Mouse (Mus musculus) monocyte, adult 5-6 weeks (primary cell): ENCODE results near the gene Zbtb20. TPM values are rescaled to one million over a fixed set of nuclear protein-coding genes. Genes with fewer than 3 reads are reported as not detected.

Experiments used
- ATAC-seq: fragments of 153-309, 156-312 bp; replicated peaks from 2 replicates; pipeline ENCODE4 v1.8.0; 2017; ENCODE audit warnings: mild to moderate bottlenecking; ENCODE audit not compliant: low TSS enrichment, insufficient number of reproducible peaks, severe bottlenecking, poor library complexity, low FRiP score
- total RNA-seq: library from RNA; stranded (forward); fragments of 200-1000, 200-491, 200-594 nt; gene quantifications from 3 replicates; pipeline ENCODE4 v1.2.3, GENCODE M21; 2017

Zbtb20 gene
- total RNA-seq, 1 experiment from 2014 or later: 9.1 TPM

GRCm38 (mm10) chr16:43332734-43333133 is 457.1 kb downstream of the Zbtb20 start:
- no peak for ATAC-seq

- ATAC-seq: no peak
Observed at GRCm38 (mm10) chr16:43333265-43333664, 457.6 kb downstream of the Zbtb20 start.

GRCm38 (mm10) chr16:43334411-43335150 is 458.9 kb downstream of the Zbtb20 start:
- ATAC-seq: no peak

- no peak for ATAC-seq
Observed at GRCm38 (mm10) chr16:43335151-43335823, 459.6 kb downstream of the Zbtb20 start.

GRCm38 (mm10) chr16:43335824-43336215 is 460.1 kb downstream of the Zbtb20 start:
- no peak for ATAC-seq

GRCm38 (mm10) chr16:43340712-43341111 is 465.0 kb downstream of the Zbtb20 start:
- no peak for ATAC-seq

GRCm38 (mm10) chr16:43341916-43342455 is 466.3 kb downstream of the Zbtb20 start:
- no peak for ATAC-seq

GRCm38 (mm10) chr16:43346094-43346493 is 470.4 kb downstream of the Zbtb20 start:
- ATAC-seq: no peak

GRCm38 (mm10) chr16:43355776-43356645 is 480.3 kb downstream of the Zbtb20 start:
- ATAC-seq: no peak

- no peak for ATAC-seq
Observed at GRCm38 (mm10) chr16:43359546-43359945, 483.9 kb downstream of the Zbtb20 start.

GRCm38 (mm10) chr16:43360112-43360511 is 484.4 kb downstream of the Zbtb20 start:
- no peak for ATAC-seq

- ATAC-seq: no peak
Observed at GRCm38 (mm10) chr16:43360838-43361480, 485.3 kb downstream of the Zbtb20 start.

GRCm38 (mm10) chr16:43362651-43363300 is 487.1 kb downstream of the Zbtb20 start:
- no peak; the same call in 1 of the 2 replicates for ATAC-seq

GRCm38 (mm10) chr16:43363316-43363715 is 487.6 kb downstream of the Zbtb20 start:
- ATAC-seq: no peak

GRCm38 (mm10) chr16:43363751-43364515 is 488.3 kb downstream of the Zbtb20 start:
- ATAC-seq: peak; percentile 85

- ATAC-seq: no peak
Observed at GRCm38 (mm10) chr16:43364516-43364910, 488.8 kb downstream of the Zbtb20 start.

- ATAC-seq: no peak
Observed at GRCm38 (mm10) chr16:43365277-43365676, 489.6 kb downstream of the Zbtb20 start.
